Mouse (Mus musculus): ENCODE results near the gene Pafah1b1. TPM values are rescaled to one million over a fixed set of nuclear protein-coding genes. Genes with fewer than 3 reads are reported as not detected.

Pafah1b1 gene
- total RNA-seq, 1 experiment = 64.6 TPM

DNA sequence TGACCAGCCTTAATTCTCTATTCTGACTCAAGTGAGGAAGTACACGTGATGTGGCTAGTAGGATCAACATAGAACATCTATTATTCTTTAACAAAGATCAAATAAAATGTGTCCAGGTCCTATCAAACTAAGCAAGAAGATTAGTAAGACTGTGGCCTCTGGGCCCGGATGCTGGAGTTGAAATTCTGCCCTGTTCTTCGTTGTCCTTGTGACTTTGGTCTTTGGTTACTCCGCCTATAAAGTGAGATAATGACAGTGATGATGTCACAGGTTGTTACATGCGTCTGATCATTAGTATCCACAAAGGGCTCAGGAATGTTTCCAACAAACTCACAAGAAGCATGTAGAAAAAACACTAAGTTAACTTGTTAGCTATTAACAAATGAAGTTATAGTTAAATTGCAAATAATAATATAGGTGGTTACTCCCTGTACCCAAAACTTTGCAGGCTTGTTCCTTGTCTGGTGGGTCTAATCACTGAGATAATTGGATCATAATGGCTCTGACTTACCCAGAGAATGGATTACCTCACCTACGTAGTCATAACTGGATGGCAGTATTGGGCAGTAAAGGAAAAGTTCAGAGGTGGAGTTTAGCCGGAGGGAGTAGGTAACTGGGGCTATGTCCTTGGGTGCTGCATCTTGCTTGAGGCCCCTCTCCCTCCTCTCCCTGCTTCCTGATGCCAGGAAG lies 26.3 kb upstream of the Pafah1b1 start:
- no peak for DNase-seq (ENCODE audit: low read depth, low spot score)
- no peak overlapping the region for H3K9ac ChIP-seq (ENCODE audit: insufficient read depth, low read depth, low read length, poor library complexity, severe bottlenecking)
- no peaks in the 10 kb centered on the region for H3K9me3 ChIP-seq (ENCODE audit: control insufficient read depth, insufficient read depth, low read depth, low read length)
- TF ChIP-seq MAFK (IDR thresholded peaks at IDR 0.05; ENCODE audit: insufficient read depth, low read depth, low read length) (no peak), CHD2 (IDR thresholded peaks at IDR 0.05; ENCODE audit: low read depth, low read length) (no peak), ZC3H11A (IDR thresholded peaks at IDR 0.05; ENCODE audit: borderline replicate concordance, low read depth, low read length) (no peak), ZNF384 (IDR thresholded peaks at IDR 0.05; ENCODE audit: low read depth, low read length) (no peak), HCFC1 (IDR thresholded peaks at IDR 0.05; ENCODE audit: borderline replicate concordance, insufficient read depth, low read length) (no peak)
- no peak overlapping the region for H3K27ac ChIP-seq (ENCODE audit: insufficient read depth, low read depth, low read length, poor library complexity, severe bottlenecking)
- no peaks in the 10 kb centered on the region for H3K36me3 ChIP-seq (ENCODE audit: control insufficient read depth, insufficient read depth, low read length, poor library complexity, severe bottlenecking)
- H3K4me3 ChIP-seq (ENCODE audit: insufficient read depth in 1 of 2, low read depth in 1 of 2, low read length in 2 of 2, poor library complexity in 1 of 2, severe bottlenecking in 1 of 2) = no peak overlapping the region
- H3K4me1 ChIP-seq (ENCODE audit: control insufficient read depth in 2 of 2, insufficient read depth in 2 of 2, low read length in 2 of 2, poor library complexity in 1 of 2) = peaks cover 5 to 7% of the 10 kb centered on the region in 2 experiments; a peak in 2 of 4 replicates
- in situ Hi-C loops (cut with MboI; ENCODE audit: low sequenced_read_pairs in 2 of 2, unreplicated experiment in 2 of 2) = no loop called here

DNA sequence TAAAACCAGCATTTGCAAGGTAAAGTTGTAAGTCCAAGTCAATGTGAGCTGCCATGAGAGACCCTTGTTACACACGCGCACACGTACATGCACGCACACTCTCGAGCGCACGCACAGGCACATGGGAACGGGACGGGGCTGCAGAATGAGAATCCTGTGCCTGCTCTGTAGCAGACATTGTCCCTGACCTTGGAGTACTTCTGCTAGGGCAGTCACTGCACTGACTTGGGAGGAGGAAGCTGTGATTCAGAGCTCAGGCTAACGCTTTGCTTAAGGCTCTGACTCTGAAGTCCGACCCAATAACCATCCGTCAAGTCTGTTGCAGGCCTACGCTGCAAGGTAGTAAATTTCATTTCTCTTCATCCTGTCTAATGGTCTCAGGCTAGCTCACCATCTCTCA lies 24.8 kb upstream of the Pafah1b1 start:
- Histone ChIP-seq H3K9ac (ENCODE audit: insufficient read depth, low read depth, low read length, poor library complexity, severe bottlenecking) (peak overlapping the region; percentile 22; the same call in 1 of the 2 replicates), H3K9me3 (ENCODE audit: control insufficient read depth, insufficient read depth, low read depth, low read length) (no peaks in the 10 kb centered on the region), H3K36me3 (ENCODE audit: control insufficient read depth, insufficient read depth, low read length, poor library complexity, severe bottlenecking) (no peaks in the 10 kb centered on the region), H3K4me3 (ENCODE audit: insufficient read depth in 1 of 2, low read depth in 1 of 2, low read length in 2 of 2, poor library complexity in 1 of 2, severe bottlenecking in 1 of 2) (peak overlapping the region in 1 of 2 experiments; percentile 44; a peak in 2 of 4 replicates), H3K4me1 (ENCODE audit: control insufficient read depth in 2 of 2, insufficient read depth in 2 of 2, low read length in 2 of 2, poor library complexity in 1 of 2) (peaks cover 5 to 7% of the 10 kb centered on the region in 2 experiments; a peak in 2 of 4 replicates), H3K27ac (ENCODE audit: insufficient read depth, low read depth, low read length, poor library complexity, severe bottlenecking) (no peak overlapping the region)
- in situ Hi-C loops (cut with MboI; ENCODE audit: low sequenced_read_pairs in 2 of 2, unreplicated experiment in 2 of 2) = no loop called here
- no peak for TF ChIP-seq CHD2 (IDR thresholded peaks at IDR 0.05; ENCODE audit: low read depth, low read length)
- TF ChIP-seq ZC3H11A (IDR thresholded peaks at IDR 0.05; ENCODE audit: borderline replicate concordance, low read depth, low read length) = no peak
- no peak for TF ChIP-seq ZNF384 (IDR thresholded peaks at IDR 0.05; ENCODE audit: low read depth, low read length)
- TF ChIP-seq MAFK (IDR thresholded peaks at IDR 0.05; ENCODE audit: insufficient read depth, low read depth, low read length) = no peak
- no peak for TF ChIP-seq HCFC1 (IDR thresholded peaks at IDR 0.05; ENCODE audit: borderline replicate concordance, insufficient read depth, low read length)
- no peak for DNase-seq (ENCODE audit: low read depth, low spot score)

DNA sequence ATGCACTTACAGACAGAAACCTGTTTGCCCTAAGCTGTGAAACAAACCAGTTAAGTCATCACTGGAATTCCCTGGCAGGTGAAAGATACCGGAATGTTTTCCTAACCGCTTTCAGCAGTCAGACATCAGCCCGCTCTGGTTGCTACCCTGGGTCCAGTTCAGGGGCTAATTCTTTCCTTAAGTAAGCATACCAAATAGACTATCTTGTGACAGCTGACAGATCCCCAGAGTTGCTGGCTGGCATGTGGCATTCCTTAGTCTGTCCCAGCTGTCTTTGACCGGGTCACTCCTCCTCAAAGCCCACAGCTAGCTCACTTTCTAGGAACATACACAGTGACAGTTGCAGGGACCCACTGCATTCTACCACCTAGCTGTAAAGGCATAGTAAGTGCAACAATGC lies 23.6 kb upstream of the Pafah1b1 start:
- H3K9me3 ChIP-seq (ENCODE audit: control insufficient read depth, insufficient read depth, low read depth, low read length) = no peaks in the 10 kb centered on the region
- peaks cover 5 to 7% of the 10 kb centered on the region in 2 experiments; a peak in 2 of 4 replicates for H3K4me1 ChIP-seq (ENCODE audit: control insufficient read depth in 2 of 2, insufficient read depth in 2 of 2, low read length in 2 of 2, poor library complexity in 1 of 2)
- TF ChIP-seq ZNF384 (IDR thresholded peaks at IDR 0.05; ENCODE audit: low read depth, low read length) (no peak), CHD2 (IDR thresholded peaks at IDR 0.05; ENCODE audit: low read depth, low read length) (no peak), ZC3H11A (IDR thresholded peaks at IDR 0.05; ENCODE audit: borderline replicate concordance, low read depth, low read length) (no peak), MAFK (IDR thresholded peaks at IDR 0.05; ENCODE audit: insufficient read depth, low read depth, low read length) (no peak), HCFC1 (IDR thresholded peaks at IDR 0.05; ENCODE audit: borderline replicate concordance, insufficient read depth, low read length) (no peak)
- no peak for DNase-seq (ENCODE audit: low read depth, low spot score)
- no peak overlapping the region for H3K9ac ChIP-seq (ENCODE audit: insufficient read depth, low read depth, low read length, poor library complexity, severe bottlenecking)
- in situ Hi-C loops (cut with MboI; ENCODE audit: low sequenced_read_pairs in 2 of 2, unreplicated experiment in 2 of 2) = no loop called here
- H3K4me3 ChIP-seq (ENCODE audit: insufficient read depth in 1 of 2, low read depth in 1 of 2, low read length in 2 of 2, poor library complexity in 1 of 2, severe bottlenecking in 1 of 2) = no peak overlapping the region
- no peaks in the 10 kb centered on the region for H3K36me3 ChIP-seq (ENCODE audit: control insufficient read depth, insufficient read depth, low read length, poor library complexity, severe bottlenecking)
- no peak overlapping the region for H3K27ac ChIP-seq (ENCODE audit: insufficient read depth, low read depth, low read length, poor library complexity, severe bottlenecking)

DNA sequence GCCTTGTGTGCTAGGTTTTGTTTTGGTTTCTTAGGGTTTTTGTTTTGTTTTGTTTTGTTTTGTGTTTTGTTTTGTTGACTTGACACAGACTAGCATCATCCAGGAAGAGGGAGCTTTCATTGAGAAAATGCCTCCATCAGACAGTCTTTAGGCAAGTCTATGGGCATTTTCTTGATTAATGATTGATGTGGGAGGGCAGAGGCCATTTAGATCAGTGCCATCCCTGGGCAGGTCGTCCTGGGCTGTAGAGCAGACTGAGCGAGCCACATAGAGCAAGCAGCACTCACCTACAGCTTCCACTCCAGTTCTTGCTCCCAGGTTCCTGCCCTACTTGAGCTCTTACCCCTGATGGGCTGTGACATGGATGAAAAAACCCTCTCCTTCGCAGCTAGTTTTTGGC lies 13.4 kb upstream of the Pafah1b1 start:
- no peak overlapping the region for H3K27ac ChIP-seq (ENCODE audit: insufficient read depth, low read depth, low read length, poor library complexity, severe bottlenecking)
- in situ Hi-C loops (cut with MboI; ENCODE audit: low sequenced_read_pairs in 2 of 2, unreplicated experiment in 2 of 2) = no loop called here

More for the DNA sequence above, 13.4 kb upstream of the Pafah1b1 start:
- no peak for TF ChIP-seq HCFC1 (IDR thresholded peaks at IDR 0.05; ENCODE audit: borderline replicate concordance, insufficient read depth, low read length)
- no peak for TF ChIP-seq MAFK (IDR thresholded peaks at IDR 0.05; ENCODE audit: insufficient read depth, low read depth, low read length)
- TF ChIP-seq ZC3H11A (IDR thresholded peaks at IDR 0.05; ENCODE audit: borderline replicate concordance, low read depth, low read length) = no peak
- TF ChIP-seq CHD2 (IDR thresholded peaks at IDR 0.05; ENCODE audit: low read depth, low read length) = no peak
- no peak for TF ChIP-seq ZNF384 (IDR thresholded peaks at IDR 0.05; ENCODE audit: low read depth, low read length)
- Histone ChIP-seq H3K4me1 (ENCODE audit: control insufficient read depth in 2 of 2, insufficient read depth in 2 of 2, low read length in 2 of 2, poor library complexity in 1 of 2) (peaks cover 0 to 3% of the 10 kb centered on the region in 2 experiments; a peak in 1 of 4 replicates), H3K36me3 (ENCODE audit: control insufficient read depth, insufficient read depth, low read length, poor library complexity, severe bottlenecking) (no peaks in the 10 kb centered on the region), H3K9ac (ENCODE audit: insufficient read depth, low read depth, low read length, poor library complexity, severe bottlenecking) (no peak overlapping the region), H3K9me3 (ENCODE audit: control insufficient read depth, insufficient read depth, low read depth, low read length) (no peaks in the 10 kb centered on the region), H3K4me3 (ENCODE audit: insufficient read depth in 1 of 2, low read depth in 1 of 2, low read length in 2 of 2, poor library complexity in 1 of 2, severe bottlenecking in 1 of 2) (no peak overlapping the region)
- no peak for DNase-seq (ENCODE audit: low read depth, low spot score)

Data from ES-E14 (cell line).